Mouse (Mus musculus): Measurements from ENCODE around the gene Gatm.
A peak's percentile ranks its signal among the peaks of the same experiment; 100 is the strongest.

The Gatm gene

DNA sequence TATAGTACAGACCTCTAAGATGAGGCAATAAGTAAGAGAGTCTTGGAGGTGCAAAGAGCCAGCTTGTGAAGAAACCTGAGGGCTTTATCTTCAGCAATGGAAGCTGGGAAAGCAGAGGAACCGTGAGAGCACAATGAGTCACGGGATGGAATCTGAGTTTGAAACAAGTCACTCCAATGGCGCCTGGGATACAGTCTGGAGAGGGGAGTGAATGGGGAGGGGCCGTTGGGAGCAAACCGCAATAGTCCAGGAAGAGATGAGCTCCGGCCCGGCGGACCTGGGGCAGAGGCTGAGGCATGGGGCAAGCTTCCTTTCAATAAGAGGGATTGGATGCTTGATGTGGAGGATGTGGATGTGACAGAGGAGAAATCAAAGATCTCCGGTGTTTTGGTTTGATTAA lies 2.3 kb downstream of the Gatm start:
- no peak for DNase-seq (ENCODE audit: low spot score)

- DNase-seq (ENCODE audit: low spot score): no peak
Measured at GRCm38 (mm10) chr2:122605829-122606228, 5.3 kb downstream of the Gatm start.

GRCm38 (mm10) chr2:122601354-122601753 lies 9.7 kb downstream of the Gatm start:
- DNase-seq (ENCODE audit: low spot score): no peak

- DNase-seq (ENCODE audit: low spot score): no peak
Measured at GRCm38 (mm10) chr2:122599736-122600135, 11.4 kb downstream of the Gatm start.

DNA sequence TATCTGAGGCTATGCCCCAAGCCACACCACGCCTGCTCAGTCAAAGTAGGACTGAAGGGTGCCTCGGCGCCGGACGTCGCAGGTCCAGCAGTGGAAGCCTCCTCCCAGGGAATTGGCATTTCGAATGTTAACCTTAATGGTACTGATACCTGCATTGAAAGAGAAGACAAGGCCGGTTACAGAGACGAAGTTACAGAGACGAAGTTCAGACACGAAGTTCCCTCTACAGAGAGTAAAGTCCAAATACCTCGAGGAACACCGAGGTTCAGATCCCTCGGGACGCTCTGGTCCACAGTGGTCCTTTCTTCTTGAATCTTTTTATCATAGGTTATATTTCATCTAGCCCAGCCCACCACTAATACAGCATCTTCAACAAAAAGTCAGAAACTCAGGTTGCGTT lies 15.6 kb downstream of the Gatm start:
- DNase-seq (ENCODE audit: low spot score): no peak

- no peak for DNase-seq (ENCODE audit: low spot score)
Measured at GRCm38 (mm10) chr2:122591213-122591612, 19.9 kb downstream of the Gatm start.

GRCm38 (mm10) chr2:122590351-122590750 lies 20.8 kb downstream of the Gatm start:
- DNase-seq (ENCODE audit: low spot score): no peak

DNA sequence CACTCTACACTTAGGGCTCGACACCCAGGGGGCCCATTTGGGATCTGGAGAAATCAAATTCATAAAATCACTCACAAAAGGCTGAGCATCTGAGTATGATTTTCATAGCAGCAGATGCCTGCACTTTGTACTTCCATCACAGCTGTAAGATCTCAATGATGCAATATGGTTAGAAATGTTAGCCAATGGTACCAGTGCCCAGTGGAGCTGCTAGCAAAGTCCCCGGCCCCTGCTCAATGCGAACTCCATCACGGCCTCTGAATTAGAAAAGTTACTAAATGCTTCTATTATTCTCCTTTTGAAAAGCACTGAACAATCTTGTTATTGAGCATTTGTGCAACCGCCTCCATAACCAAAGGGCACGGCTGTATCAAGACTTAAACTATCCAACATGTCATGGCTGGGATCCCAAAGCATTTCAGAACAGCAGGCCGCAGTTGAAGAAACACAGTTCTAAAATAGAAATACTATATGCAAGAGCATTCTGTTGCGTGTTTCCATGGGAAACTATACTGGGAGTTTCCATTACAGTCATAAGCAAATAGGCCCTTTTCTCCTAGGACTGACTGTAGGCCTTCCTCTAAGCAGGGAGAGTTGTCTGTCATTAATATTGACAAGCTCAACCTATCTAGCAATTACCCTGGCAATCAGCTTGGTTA lies 23.1 kb downstream of the Gatm start:
- DNase-seq (ENCODE audit: low spot score): no peak

- DNase-seq (ENCODE audit: low spot score): no peak
Measured at GRCm38 (mm10) chr2:122586258-122586657, 24.8 kb downstream of the Gatm start.

DNA sequence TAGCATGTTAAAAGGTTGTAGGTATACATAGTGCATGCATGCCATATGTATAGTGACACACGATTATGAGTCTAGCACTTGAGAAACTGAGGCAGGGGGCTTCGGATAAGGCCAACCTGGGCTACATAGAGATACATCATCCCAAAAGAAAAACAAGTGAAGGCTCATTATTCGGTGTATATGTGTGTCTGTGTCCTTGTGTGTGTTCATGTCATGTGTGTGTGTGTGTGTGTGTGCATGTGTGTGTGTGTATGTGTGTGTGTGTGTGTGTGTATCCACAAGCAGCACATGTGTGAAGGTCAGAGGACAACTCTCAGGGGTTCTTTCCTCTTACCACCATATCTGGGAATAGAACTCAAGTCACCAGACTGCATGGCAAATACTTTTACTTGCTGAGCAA lies 28.8 kb downstream of the Gatm start:
- DNase-seq (ENCODE audit: low spot score): no peak

DNA sequence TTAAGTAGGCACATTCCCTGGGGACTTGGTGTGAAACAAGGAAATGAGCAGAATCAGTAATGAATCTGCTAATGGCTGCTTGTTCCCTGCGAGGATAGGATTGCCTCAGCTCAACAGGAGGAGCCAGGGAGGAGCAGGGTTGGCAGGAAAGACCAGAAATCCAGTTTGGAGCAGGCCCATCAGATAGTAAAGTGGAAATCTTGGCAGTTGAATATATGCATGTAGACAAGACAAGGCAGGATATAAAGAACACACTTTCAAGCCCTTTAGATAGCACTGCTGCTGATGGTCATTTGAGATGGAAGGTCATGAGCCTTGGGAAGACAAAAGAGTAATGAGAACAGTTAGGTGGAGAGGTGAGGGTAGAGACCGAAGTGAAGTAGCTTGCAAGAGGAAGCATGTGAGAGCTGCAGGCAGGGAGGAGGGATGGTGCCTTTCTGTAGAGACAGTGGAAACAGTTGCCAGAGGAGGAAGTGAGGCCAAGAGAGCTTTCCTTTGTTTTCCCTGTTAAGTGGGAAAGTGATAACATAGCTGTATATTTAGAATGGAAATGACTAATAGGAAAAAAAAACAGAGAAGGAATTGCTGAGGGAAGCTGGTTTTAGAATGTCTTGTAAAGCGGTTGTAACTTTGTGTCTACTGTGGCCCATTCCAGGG lies 29.6 kb downstream of the Gatm start:
- DNase-seq (ENCODE audit: low spot score): no peak

GRCm38 (mm10) chr2:122580426-122580825 lies 30.7 kb downstream of the Gatm start:
- DNase-seq (ENCODE audit: low spot score): no peak

DNA sequence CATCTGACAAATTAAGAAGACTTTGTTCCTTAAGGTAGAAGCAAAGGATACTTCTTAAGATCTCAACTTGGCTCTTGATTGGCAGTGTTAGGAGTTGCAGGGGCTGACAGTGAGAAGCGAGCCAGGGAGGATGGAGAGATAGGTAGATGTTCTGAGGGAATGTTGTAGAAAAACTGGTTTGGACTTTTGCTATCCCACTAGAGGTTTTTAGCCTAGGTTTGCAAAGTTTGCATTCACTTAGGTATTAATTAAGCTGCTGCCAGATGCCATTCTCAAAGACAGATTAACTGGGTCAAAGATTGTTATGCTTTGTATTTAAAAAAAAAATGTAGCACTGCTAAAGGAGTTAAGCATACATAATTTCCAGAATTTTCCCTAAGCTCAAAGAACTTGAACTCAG lies 33.8 kb downstream of the Gatm start:
- DNase-seq (ENCODE audit: low spot score): no peak

- DNase-seq (ENCODE audit: low spot score): no peak
Measured at GRCm38 (mm10) chr2:122576295-122576694, 34.8 kb downstream of the Gatm start.

GRCm38 (mm10) chr2:122575470-122575869 lies 35.6 kb downstream of the Gatm start:
- peak; percentile 66 for DNase-seq (ENCODE audit: low spot score)

DNA sequence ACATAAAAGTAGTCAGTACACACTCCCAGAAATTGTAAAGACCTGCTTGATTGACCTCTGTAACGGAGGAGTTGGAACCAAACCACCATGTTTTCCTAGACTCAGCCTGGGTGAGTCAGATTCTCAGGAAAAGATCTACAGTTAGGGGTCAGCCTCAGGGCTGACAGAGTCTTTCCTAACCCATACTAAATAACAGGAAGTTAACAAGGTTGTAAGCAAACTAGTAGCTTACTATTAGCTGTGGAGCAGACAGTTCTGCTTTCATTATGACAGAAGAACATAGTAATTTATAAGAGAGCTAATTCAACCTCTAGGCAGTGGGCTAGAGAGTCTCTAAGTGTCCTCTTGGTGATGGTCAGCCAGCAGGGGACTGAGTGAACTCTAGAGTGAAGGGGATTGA lies 38.7 kb downstream of the Gatm start:
- DNase-seq (ENCODE audit: low spot score): no peak

DNA sequence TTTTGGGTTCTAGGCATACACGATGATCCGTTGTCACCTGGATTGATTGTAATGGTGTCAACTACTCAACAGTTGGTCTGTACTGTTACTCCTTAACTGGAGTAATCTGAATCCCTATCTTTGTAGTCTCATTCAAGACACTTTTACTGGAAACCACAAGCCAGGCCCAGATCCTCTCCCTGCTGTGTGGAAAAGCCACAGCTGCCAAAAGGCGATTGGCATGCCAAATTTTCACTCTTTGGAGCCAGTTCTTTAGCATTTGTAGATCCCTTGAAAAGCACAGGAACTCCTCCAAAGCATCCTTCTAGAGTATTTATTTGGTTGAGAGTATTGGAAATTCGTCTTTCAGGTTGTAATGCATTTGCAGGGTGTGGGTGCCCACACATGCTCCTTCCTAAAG lies 39.8 kb downstream of the Gatm start:
- no peak for DNase-seq (ENCODE audit: low spot score)

DNA sequence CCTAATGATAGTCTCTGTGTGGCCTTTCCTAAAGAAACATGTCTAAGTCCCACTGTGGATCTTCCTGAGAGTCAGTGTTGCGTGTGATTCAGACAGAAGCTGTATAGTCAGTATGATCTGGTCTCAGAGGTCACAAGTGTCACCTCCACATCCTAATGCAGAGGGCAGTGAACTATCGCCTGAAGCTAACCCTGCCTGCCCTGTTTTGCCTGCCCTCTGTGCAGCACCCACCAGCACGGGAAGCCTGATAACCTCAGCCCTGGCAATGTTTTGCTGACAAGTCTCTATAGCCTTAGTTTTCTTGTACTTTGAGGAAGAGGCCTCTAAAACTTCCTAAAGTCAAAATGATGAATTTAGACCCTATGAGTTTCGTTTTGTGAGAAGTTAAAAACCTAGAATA lies 40.7 kb downstream of the Gatm start:
- no peak for DNase-seq (ENCODE audit: low spot score)

GRCm38 (mm10) chr2:122569439-122569838 lies 41.7 kb downstream of the Gatm start:
- no peak for DNase-seq (ENCODE audit: low spot score)

DNA sequence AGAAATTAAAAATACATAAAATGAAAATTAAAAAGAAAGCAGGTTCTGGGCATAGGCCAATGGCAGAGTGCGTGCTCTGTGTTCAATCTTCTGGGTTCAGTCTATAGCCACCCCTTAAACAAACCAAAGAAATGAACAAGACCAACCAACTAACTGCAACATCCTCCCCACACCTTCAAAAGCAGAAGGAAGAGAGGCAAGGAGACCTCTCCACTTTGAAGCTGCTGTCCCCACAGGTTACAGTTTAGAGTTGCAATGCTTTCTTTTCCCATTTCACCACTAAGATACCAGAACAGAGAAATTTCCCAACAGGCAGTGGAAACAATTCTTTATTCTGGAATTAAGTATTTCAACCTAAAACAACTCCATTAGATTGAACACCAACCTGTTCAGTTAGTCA lies 48.9 kb downstream of the Gatm start:
- DNase-seq (ENCODE audit: low spot score): no peak

DNA sequence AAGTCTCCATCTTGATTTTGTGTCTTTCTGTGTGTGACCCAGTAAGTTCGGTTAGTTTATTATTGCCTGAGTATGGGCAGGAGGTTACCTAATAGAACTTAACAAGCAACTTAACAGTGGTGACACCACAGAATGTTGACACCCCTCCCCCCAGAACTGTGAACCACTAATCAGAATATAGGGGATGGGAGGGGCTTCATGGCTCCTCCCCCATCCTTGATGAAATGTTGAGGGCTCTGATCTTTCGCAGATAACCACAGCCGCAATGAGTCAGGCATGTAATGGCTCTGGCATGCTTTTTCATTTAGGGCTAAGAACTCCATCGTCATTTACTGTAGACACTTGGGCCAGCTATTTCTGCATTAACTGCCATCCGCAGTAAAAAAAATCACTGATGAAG lies 49.9 kb downstream of the Gatm start:
- no peak for DNase-seq (ENCODE audit: low spot score)

DNA sequence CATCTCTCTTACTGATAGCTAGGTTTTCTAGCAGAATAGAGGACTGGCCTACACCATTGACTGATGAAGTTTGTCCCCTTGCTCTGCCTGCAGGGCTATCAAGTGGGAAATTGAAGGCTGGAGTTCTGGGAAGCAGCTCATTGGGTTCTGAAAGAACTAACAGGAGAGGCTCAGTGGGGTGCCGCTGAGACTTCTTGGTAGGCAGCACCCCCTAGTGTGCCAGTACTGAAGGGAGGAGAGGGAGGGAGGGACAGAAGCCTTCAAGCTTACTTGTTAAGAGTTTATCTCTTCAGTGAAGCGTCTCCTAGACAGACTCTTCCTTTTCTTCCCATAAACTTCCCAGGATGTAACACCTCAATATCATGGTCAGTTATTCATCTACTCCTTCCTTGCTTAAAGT lies 52.8 kb downstream of the Gatm start:
- DNase-seq (ENCODE audit: low spot score): no peak

Measured in ovary, adult 18-20 months (tissue).